Mouse (Mus musculus) heart, embryonic 15.5 days (tissue): ENCODE measurements around the gene Usp29. TPM values are rescaled to one million over a fixed set of nuclear protein-coding genes. Genes with fewer than 3 reads are reported as not detected.

Source experiments
- ATAC-seq: fragments of 200-750 bp; cut with Nextera tagmentation; replicated peaks from 2 replicates; pipeline ENCODE4 v1.8.0; 2017; ENCODE audit warnings: low read depth, moderate TSS enrichment; ENCODE audit not compliant: insufficient number of reproducible peaks, insufficient read depth, low FRiP score
- H3K27ac ChIP-seq: fragments of 300-500 bp; sonication (generic); 2 replicates; pipeline ENCODE4 v1.5.1; 2015; ENCODE audit warnings: mild to moderate bottlenecking, inconsistent platforms
- H3K27me3 ChIP-seq: fragments of 300-500 bp; sonication (generic); 2 replicates; pipeline ENCODE4 v1.6.1; 2015; ENCODE audit warnings: inconsistent platforms
- H3K36me3 ChIP-seq: fragments of 300-500 bp; sonication (generic); 2 replicates; pipeline ENCODE4 v1.6.1; 2015; ENCODE audit warnings: mild to moderate bottlenecking, inconsistent platforms
- H3K4me1 ChIP-seq: fragments of 300-500 bp; sonication (generic); replicated peaks from 2 replicates; pipeline ENCODE4 v1.6.1; 2015; ENCODE audit warnings: inconsistent platforms
- H3K4me2 ChIP-seq: fragments of 300-500 bp; sonication (generic); 2 replicates; pipeline ENCODE4 v1.6.1; 2015; ENCODE audit warnings: inconsistent platforms, mild to moderate bottlenecking, moderate library complexity
- H3K4me3 ChIP-seq: fragments of 300-500 bp; sonication (generic); 2 replicates; pipeline ENCODE4 v1.5.1; 2015; ENCODE audit warnings: mild to moderate bottlenecking, inconsistent platforms
- H3K9ac ChIP-seq: fragments of 300-500 bp; sonication (generic); 2 replicates; pipeline ENCODE4 v1.6.1; 2015; ENCODE audit warnings: mild to moderate bottlenecking, inconsistent platforms
- H3K9me3 ChIP-seq: fragments of 300-500 bp; sonication (generic); replicated peaks from 2 replicates; pipeline ENCODE4 v1.6.1; 2016; ENCODE audit warnings: inconsistent platforms
- WGBS: fragments of 180-500 bp; shearing (Covaris S2); methylation state at CpG from one replicate; pipeline ENCODE4 v1.1.7; 2015; ENCODE audit warnings: mixed read lengths; 5-methylcytosine and 5-hydroxymethylcytosine counted together
- polyA plus RNA-seq: library from polyadenylated mRNA; unstranded; fragments of >200 nt; fragmentation: Nextera tagmentation; extraction: Ambion mirVana; gene quantifications from 2 replicates; pipeline ENCODE4 v1.2.1, GENCODE M21; 2015

Usp29 gene
- 5.4 and 5.6 TPM in 2 replicates for polyA plus RNA-seq

GRCm38 (mm10) chr7:6730241-6730640, at the start of gene Usp29, which contains the start of gene Peg3:
Usp29 (plus strand) TSS chr7:6730578.
Peg3 (minus strand) TSS chr7:6730431.
- Histone ChIP-seq H3K4me2 (peak within 1 kb of the TSS; percentile 64), H3K4me1 (no peaks in the 10 kb centered on the region), H3K27me3 (no peaks in the 10 kb centered on the region), H3K4me3 (peak within 1 kb of the TSS; percentile 75), H3K27ac (peak within 1 kb of the TSS; percentile 94), H3K9ac (peak within 1 kb of the TSS; percentile 65), H3K36me3 (peaks cover 12% of the 10 kb centered on the region; the same call in 1 of the 2 replicates), H3K9me3 (peaks cover 9% of the 10 kb centered on the region)
- WGBS, result 56% methylated on average over 24 of the region's 24 CpGs
- ATAC-seq, result peak; percentile 45

DNA sequence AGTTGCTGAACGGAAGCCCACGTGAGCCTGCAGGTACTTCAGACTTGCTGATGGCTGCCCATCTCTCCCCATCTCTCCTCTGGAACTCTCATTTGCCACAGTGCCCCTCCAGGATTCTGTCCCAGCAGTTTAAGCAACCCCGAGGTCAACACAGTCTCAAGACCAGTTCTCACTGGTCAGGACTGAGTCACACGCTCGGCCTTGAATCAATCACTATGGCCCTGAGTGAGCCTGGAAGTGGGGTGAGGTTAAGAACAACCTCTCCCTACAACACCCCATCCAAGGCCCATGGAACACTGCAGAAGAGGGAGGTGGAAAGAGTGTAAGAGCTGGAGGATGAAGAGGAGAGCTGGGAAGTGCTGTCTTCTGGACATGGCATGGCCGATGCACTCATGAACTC, 44.9 kb upstream of the Usp29 start:
- no peaks in the 10 kb centered on the region for H3K27me3 ChIP-seq
- no peak overlapping the region for H3K4me2 ChIP-seq
- ATAC-seq, result no peak
- WGBS, result 86% methylated on average over 6 of the region's 6 CpGs
- H3K36me3 ChIP-seq, result peaks cover 4% of the 10 kb centered on the region; the same call in 1 of the 2 replicates
- no peak overlapping the region for H3K4me3 ChIP-seq
- H3K9ac ChIP-seq, result no peak overlapping the region
- H3K9me3 ChIP-seq, result no peaks in the 10 kb centered on the region
- no peaks in the 10 kb centered on the region for H3K4me1 ChIP-seq
- no peak overlapping the region for H3K27ac ChIP-seq

DNA sequence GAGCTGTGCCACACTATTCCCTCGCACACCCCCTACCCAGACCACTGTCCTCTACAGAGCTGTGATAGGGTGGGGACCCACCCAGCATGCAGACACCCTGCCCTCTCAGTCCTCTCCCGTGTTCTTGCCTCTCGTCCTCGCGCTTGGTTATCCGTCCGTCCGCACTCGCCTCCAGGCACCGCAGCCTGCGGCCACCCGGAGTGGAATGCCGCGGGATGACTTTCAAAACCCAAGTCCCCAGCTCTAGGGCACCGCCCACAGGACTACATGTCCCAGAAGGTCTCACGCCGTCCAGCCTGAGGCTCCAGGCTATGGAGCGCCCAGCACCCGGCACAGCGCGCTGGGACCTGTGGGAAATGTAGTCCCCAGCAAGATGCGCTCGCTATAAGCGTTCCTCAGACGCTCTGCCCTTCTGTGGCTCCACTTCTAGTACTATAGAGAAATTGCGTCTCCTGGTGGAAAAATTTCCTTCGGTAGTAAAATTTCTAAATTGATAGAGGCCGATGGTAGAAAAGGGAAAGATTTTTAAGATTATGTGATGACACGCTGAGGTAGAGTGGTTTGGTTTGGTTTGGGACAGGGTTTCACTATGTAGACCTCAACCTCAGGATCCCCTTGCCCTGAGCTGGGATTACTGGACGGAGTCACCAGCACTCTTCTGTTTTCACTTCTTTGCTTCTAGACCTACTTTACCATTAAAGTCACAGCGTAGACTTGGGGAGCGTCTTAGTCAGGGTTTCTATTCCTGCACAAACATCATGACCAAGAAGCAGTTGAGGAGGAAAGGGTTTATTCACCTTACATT, 33.9 kb upstream of the Usp29 start, which contains the start of gene Zim1:
Zim1 (minus strand) TSS at position 210 of the 805 bp plus-strand sequence.
- ATAC-seq, result peak; percentile 99
- no peaks in the 10 kb centered on the region for H3K27me3 ChIP-seq
- no peaks in the 10 kb centered on the region for H3K36me3 ChIP-seq
- no peak within 1 kb of the TSS for H3K27ac ChIP-seq
- H3K4me3 ChIP-seq, result peak within 1 kb of the TSS; percentile 60
- peaks cover 2% of the 10 kb centered on the region; the same call in 1 of the 2 replicates for H3K4me1 ChIP-seq
- peak within 1 kb of the TSS; percentile 79 for H3K4me2 ChIP-seq
- H3K9me3 ChIP-seq, result no peaks in the 10 kb centered on the region
- H3K9ac ChIP-seq, result peak within 1 kb of the TSS; percentile 52
- WGBS, result 8% methylated on average over 32 of the region's 32 CpGs

DNA sequence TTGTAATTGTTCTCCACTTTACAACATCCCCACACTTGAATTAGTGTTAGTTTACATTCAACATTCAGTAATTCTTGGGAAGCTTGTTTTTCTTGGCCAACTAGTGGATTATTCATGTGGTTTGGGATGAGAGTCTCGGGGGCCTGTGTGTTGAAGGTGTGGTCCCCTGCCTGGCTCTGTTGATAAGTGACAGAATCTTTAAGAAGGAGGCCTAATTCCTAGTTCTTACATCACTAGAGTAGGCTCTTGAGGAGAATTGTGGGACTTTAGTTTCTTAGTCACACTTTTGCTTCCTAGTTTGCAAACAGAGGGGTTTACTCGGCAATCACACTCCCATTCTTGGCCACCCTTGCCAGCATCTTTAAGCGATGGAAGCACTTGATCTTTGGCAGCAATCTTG, 31.1 kb upstream of the Usp29 start:
- no peaks in the 10 kb centered on the region for H3K27me3 ChIP-seq
- no peak for ATAC-seq
- WGBS, result 72% methylated on average over 3 of the region's 3 CpGs
- H3K9me3 ChIP-seq, result no peaks in the 10 kb centered on the region
- no peak overlapping the region for H3K4me2 ChIP-seq
- H3K27ac ChIP-seq, result no peak overlapping the region
- H3K36me3 ChIP-seq, result no peaks in the 10 kb centered on the region
- no peak overlapping the region for H3K9ac ChIP-seq
- no peak overlapping the region for H3K4me3 ChIP-seq
- H3K4me1 ChIP-seq, result no peaks in the 10 kb centered on the region

DNA sequence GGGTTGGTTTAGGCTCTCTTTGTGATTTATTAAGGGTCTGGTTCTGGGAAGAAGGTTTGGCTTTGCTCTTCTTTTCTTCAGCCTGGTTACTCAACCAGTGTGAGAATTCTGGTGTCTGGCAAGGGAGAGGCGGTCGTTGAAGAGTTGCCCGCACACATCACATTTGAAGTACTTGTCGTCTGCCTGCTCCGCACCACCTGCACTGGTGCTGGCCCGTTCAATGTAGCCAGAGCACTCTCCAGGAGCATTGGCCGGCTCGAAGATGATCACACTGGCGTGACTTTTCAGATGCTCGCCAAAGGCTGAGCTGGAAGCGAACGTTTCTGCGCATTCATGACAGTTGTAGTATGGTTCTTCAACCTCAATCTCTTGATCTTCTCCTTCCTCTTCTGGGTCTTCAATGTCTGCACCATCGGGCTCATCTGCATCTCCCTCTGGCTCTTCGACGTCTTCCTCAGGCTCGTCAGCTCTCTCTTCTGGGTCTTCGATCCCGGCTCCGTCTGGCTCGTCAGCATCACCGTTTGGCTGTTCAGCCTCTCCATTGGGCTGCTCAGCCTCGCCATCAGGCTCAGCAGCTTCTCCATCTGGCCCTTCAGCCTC, 22.9 kb upstream of the Usp29 start:
- Histone ChIP-seq H3K27me3 (no peaks in the 10 kb centered on the region), H3K4me3 (no peak overlapping the region), H3K27ac (no peak overlapping the region), H3K4me1 (no peaks in the 10 kb centered on the region), H3K4me2 (no peak overlapping the region), H3K9ac (no peak overlapping the region), H3K9me3 (no peaks in the 10 kb centered on the region), H3K36me3 (peaks cover 60% of the 10 kb centered on the region)
- no peak for ATAC-seq
- WGBS, result 85% methylated on average over 23 of the region's 23 CpGs

GRCm38 (mm10) chr7:6708451-6709180, 21.8 kb upstream of the Usp29 start:
- Histone ChIP-seq H3K36me3 (peaks cover 60% of the 10 kb centered on the region), H3K4me3 (no peak overlapping the region), H3K9ac (no peak overlapping the region), H3K4me1 (no peaks in the 10 kb centered on the region), H3K9me3 (no peaks in the 10 kb centered on the region), H3K27ac (no peak overlapping the region), H3K4me2 (no peak overlapping the region), H3K27me3 (no peaks in the 10 kb centered on the region)
- 75% methylated on average over 17 of the region's 17 CpGs for WGBS
- no peak for ATAC-seq

DNA sequence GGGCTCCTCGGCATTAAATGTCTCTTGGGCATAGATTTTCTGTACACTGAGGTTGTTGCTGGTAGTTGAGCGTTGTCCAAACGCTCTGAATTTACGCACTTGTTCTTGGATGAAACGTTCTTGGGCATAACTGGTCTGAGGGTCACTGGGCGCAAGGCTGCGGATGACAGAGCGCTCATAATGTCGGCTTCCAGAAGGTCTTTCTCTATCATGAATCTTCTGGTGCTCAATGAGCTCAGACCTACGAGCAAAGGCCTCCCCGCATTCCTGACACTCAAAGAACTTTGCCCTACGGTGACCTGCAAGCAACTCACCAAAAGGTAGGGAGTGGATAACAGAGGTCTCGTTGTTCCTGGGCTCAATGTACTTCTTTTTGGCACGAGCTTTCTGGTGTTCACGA, 21.0 kb upstream of the Usp29 start:
- WGBS, result 88% methylated on average over 15 of the region's 15 CpGs
- H3K9me3 ChIP-seq, result no peaks in the 10 kb centered on the region
- no peak for ATAC-seq

GRCm38 (mm10) chr7:6727351-6728121, 2.8 kb upstream of the Usp29 start:
- Histone ChIP-seq H3K27ac (peak overlapping the region; percentile 94), H3K9me3 (peaks cover 9% of the 10 kb centered on the region), H3K4me2 (peak overlapping the region; percentile 54), H3K27me3 (no peaks in the 10 kb centered on the region), H3K9ac (no peak overlapping the region), H3K4me3 (peak overlapping the region; percentile 75), H3K36me3 (peaks cover 21% of the 10 kb centered on the region), H3K4me1 (no peaks in the 10 kb centered on the region)
- ATAC-seq, result peak; percentile 31
- WGBS, result 51% methylated on average over 19 of the region's 19 CpGs

More for the DNA sequence above, 21.0 kb upstream of the Usp29 start:
- Histone ChIP-seq H3K9ac (no peak overlapping the region), H3K4me2 (no peak overlapping the region), H3K27me3 (no peaks in the 10 kb centered on the region), H3K4me1 (no peaks in the 10 kb centered on the region), H3K4me3 (no peak overlapping the region), H3K27ac (no peak overlapping the region), H3K36me3 (peaks cover 60% of the 10 kb centered on the region)

DNA sequence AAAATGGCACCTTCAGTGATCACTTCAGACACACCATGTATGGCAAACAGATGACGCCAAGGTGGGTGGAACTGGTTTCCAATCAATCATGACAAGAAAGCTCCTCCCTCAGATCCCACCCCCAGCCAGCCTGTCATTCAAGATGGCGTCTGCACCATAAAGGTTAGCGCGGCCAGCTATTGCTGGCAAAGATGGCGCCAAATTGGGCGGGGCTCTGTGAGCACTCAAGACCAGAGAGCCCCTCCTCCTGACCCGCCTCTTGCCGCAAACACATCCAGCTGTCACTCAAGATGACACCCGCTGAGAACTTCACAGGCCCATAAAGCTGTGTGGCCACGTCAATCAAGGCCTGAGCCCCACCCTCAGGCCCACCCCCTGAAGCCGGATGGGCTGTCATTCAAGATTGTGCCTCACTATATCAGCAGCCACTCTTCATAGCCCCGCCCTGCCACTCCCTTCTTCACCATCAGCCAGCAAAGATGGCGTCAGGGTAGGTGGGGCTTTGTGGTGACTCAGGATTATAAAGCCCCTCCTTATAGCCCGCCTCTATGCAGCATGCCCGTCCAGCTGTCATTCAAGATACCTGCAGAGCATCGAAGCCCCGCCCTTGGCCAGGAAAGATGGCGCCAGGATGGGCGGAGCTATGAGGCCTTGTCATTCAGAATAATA, 2.0 kb upstream of the Usp29 start:
- no peaks in the 10 kb centered on the region for H3K4me1 ChIP-seq
- WGBS, result 48% methylated on average over 19 of the region's 19 CpGs
- peak; percentile 81 for ATAC-seq
- H3K27me3 ChIP-seq, result no peaks in the 10 kb centered on the region
- H3K36me3 ChIP-seq, result peaks cover 18% of the 10 kb centered on the region; the same call in 1 of the 2 replicates
- H3K4me2 ChIP-seq, result peak overlapping the region; percentile 54
- H3K9ac ChIP-seq, result 0 out of 2 replicates have a peak overlapping the region, but pooled peaks have one; percentile 53
- peak overlapping the region; percentile 75 for H3K4me3 ChIP-seq
- peaks cover 9% of the 10 kb centered on the region for H3K9me3 ChIP-seq
- peak overlapping the region; percentile 94 for H3K27ac ChIP-seq

DNA sequence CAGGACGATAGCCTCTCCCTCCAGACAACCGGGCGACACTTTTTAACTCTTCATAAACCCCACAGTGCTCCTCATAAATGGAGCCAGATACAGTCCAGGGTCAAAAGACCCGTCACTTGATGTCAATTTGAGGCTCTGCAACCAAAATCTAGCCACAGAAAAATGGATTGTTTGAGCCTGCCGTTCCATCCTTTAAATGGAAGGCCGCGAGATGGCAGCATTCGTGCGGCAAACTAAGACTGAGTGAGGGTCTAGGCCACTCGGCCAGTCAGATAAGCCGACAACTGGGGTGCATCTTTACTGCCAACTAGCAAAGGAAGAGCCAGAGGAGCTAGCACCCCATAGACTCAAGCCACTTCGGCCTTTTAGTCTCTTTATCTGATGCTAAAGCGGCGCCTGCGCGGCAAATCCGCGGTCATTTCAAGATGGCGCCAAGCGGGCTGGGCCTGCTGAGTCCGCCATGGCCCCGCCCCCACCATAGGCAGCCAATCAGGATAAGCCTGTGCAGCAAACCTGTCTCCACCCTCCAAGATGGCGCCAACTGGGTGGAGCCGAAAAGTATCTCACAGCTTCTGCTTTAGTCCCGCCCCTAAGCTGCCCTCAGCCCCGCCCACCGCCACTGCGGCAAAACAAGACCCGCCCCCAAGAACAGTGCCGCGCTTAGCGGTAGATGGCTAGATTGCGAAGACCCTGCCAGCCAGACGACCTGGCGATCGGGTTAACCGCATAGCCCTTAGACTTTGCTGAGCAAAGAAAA, 1.1 kb upstream of the Usp29 start:
- WGBS, result 46% methylated on average over 37 of the region's 37 CpGs
- peak overlapping the region; percentile 64 for H3K4me2 ChIP-seq

More for the DNA sequence above, 1.1 kb upstream of the Usp29 start:
- Histone ChIP-seq H3K9ac (peak overlapping the region; percentile 65), H3K36me3 (peaks cover 18% of the 10 kb centered on the region; the same call in 1 of the 2 replicates), H3K4me1 (no peaks in the 10 kb centered on the region), H3K9me3 (peaks cover 9% of the 10 kb centered on the region), H3K4me3 (peak overlapping the region; percentile 75), H3K27ac (peak overlapping the region; percentile 94), H3K27me3 (no peaks in the 10 kb centered on the region)
- ATAC-seq, result peak; percentile 53
